Mouse (Mus musculus): ENCODE measurements around the gene 1700025C18Rik. TPM values are rescaled to one million over a fixed set of nuclear protein-coding genes. Genes with fewer than 3 reads are reported as not detected.

Gene 1700025C18Rik
- polyA plus RNA-seq, 1 experiment, result 28.7 TPM

DNA sequence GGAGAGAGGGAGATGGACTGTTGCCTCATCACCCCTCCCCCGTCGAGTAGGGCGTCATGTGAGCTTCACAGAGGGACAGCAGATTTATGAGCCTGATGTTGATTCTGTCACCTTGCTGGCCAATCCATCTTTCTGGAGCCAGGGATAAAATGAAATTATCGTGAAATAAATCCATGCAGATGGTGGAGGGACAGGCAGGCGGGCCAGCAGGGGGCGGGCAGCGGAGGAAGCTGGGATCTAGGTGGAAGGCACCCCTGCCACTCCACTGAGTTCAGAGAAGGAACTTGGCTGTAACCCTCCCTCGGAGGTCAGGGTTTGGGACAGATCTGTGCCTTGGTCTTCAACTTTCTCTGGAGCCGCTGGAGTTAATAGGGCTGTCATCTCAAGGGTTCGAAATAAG, 11.9 kb downstream of the 1700025C18Rik start:
- no peaks in the 10 kb centered on the region for H3K36me3 ChIP-seq (ENCODE audit: control insufficient read depth, insufficient read depth, low read length)
- no peak overlapping the region for H3K27ac ChIP-seq (ENCODE audit: control insufficient read depth, insufficient read depth, low read depth, low read length)
- TF ChIP-seq POLR2A (IDR thresholded peaks at IDR 0.05; ENCODE audit: control insufficient read depth, low read depth, low read length) (no peak), CTCF (IDR thresholded peaks at IDR 0.05; ENCODE audit: control insufficient read depth, insufficient read depth, insufficient replicate concordance, low read depth, low read length) (no peak)
- H3K4me3 ChIP-seq (ENCODE audit: control insufficient read depth, low read depth, low read length), result no peak overlapping the region
- no peaks in the 10 kb centered on the region for H3K4me1 ChIP-seq (ENCODE audit: control insufficient read depth, insufficient read depth, low read length)
- H3K27me3 ChIP-seq (ENCODE audit: control insufficient read depth, insufficient read depth, low read length), result no peaks in the 10 kb centered on the region

GRCm38 (mm10) chr2:165078045-165078444, 12.5 kb downstream of the 1700025C18Rik start:
- no peaks in the 10 kb centered on the region for H3K27me3 ChIP-seq (ENCODE audit: control insufficient read depth, insufficient read depth, low read length)
- H3K36me3 ChIP-seq (ENCODE audit: control insufficient read depth, insufficient read depth, low read length), result no peaks in the 10 kb centered on the region
- no peak for TF ChIP-seq CTCF (IDR thresholded peaks at IDR 0.05; ENCODE audit: control insufficient read depth, insufficient read depth, insufficient replicate concordance, low read depth, low read length)
- TF ChIP-seq POLR2A (IDR thresholded peaks at IDR 0.05; ENCODE audit: control insufficient read depth, low read depth, low read length), result no peak
- H3K4me1 ChIP-seq (ENCODE audit: control insufficient read depth, insufficient read depth, low read length), result no peaks in the 10 kb centered on the region
- no peak overlapping the region for H3K27ac ChIP-seq (ENCODE audit: control insufficient read depth, insufficient read depth, low read depth, low read length)
- H3K4me3 ChIP-seq (ENCODE audit: control insufficient read depth, low read depth, low read length), result no peak overlapping the region

- H3K27ac ChIP-seq (ENCODE audit: control insufficient read depth, insufficient read depth, low read depth, low read length), result no peak overlapping the region
- no peak for TF ChIP-seq POLR2A (IDR thresholded peaks at IDR 0.05; ENCODE audit: control insufficient read depth, low read depth, low read length)
- TF ChIP-seq CTCF (IDR thresholded peaks at IDR 0.05; ENCODE audit: control insufficient read depth, insufficient read depth, insufficient replicate concordance, low read depth, low read length), result no peak
- H3K27me3 ChIP-seq (ENCODE audit: control insufficient read depth, insufficient read depth, low read length), result no peaks in the 10 kb centered on the region
- H3K4me1 ChIP-seq (ENCODE audit: control insufficient read depth, insufficient read depth, low read length), result no peaks in the 10 kb centered on the region
- no peaks in the 10 kb centered on the region for H3K36me3 ChIP-seq (ENCODE audit: control insufficient read depth, insufficient read depth, low read length)
- no peak overlapping the region for H3K4me3 ChIP-seq (ENCODE audit: control insufficient read depth, low read depth, low read length)
Measured at GRCm38 (mm10) chr2:165077055-165077454, 13.5 kb downstream of the 1700025C18Rik start.

DNA sequence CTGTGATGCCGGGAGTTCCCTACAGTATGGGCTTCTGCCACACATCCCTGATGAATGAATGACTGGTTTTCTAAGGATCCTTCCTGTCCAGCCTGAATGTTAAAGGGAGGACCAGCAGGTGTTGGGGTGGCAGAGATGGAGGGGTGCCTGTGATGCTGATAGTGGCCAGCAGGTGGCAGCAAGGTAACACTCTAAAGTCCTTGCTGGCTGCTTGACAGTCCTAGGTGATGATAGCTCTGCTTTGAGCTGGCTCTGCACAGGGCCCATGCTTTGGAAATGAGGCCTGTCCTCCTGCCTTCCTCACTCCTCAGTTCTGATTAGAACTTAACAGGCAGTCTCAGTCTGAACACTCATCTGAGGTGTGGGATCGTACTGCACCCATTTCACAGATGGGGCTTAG, 15.6 kb downstream of the 1700025C18Rik start:
- TF ChIP-seq POLR2A (IDR thresholded peaks at IDR 0.05; ENCODE audit: control insufficient read depth, low read depth, low read length) (no peak), CTCF (IDR thresholded peaks at IDR 0.05; ENCODE audit: control insufficient read depth, insufficient read depth, insufficient replicate concordance, low read depth, low read length) (peak; percentile 96; the same call in 1 of the 2 replicates)
- no peak overlapping the region for H3K27ac ChIP-seq (ENCODE audit: control insufficient read depth, insufficient read depth, low read depth, low read length)
- H3K27me3 ChIP-seq (ENCODE audit: control insufficient read depth, insufficient read depth, low read length), result no peaks in the 10 kb centered on the region
- no peak overlapping the region for H3K4me3 ChIP-seq (ENCODE audit: control insufficient read depth, low read depth, low read length)
- H3K4me1 ChIP-seq (ENCODE audit: control insufficient read depth, insufficient read depth, low read length), result peaks cover 2% of the 10 kb centered on the region; the same call in 1 of the 2 replicates
- no peaks in the 10 kb centered on the region for H3K36me3 ChIP-seq (ENCODE audit: control insufficient read depth, insufficient read depth, low read length)

GRCm38 (mm10) chr2:165074081-165074884, 16.3 kb downstream of the 1700025C18Rik start:
- Histone ChIP-seq H3K36me3 (ENCODE audit: control insufficient read depth, insufficient read depth, low read length) (no peaks in the 10 kb centered on the region), H3K27me3 (ENCODE audit: control insufficient read depth, insufficient read depth, low read length) (no peaks in the 10 kb centered on the region), H3K4me1 (ENCODE audit: control insufficient read depth, insufficient read depth, low read length) (peaks cover 2% of the 10 kb centered on the region; the same call in 1 of the 2 replicates), H3K4me3 (ENCODE audit: control insufficient read depth, low read depth, low read length) (no peak overlapping the region), H3K27ac (ENCODE audit: control insufficient read depth, insufficient read depth, low read depth, low read length) (no peak overlapping the region)
- TF ChIP-seq CTCF (IDR thresholded peaks at IDR 0.05; ENCODE audit: control insufficient read depth, insufficient read depth, insufficient replicate concordance, low read depth, low read length) (no peak), POLR2A (IDR thresholded peaks at IDR 0.05; ENCODE audit: control insufficient read depth, low read depth, low read length) (no peak)

GRCm38 (mm10) chr2:165073381-165073781, 17.2 kb downstream of the 1700025C18Rik start:
- Histone ChIP-seq H3K4me1 (ENCODE audit: control insufficient read depth, insufficient read depth, low read length) (peaks cover 2% of the 10 kb centered on the region; the same call in 1 of the 2 replicates), H3K27me3 (ENCODE audit: control insufficient read depth, insufficient read depth, low read length) (no peaks in the 10 kb centered on the region), H3K4me3 (ENCODE audit: control insufficient read depth, low read depth, low read length) (no peak overlapping the region)

DNA sequence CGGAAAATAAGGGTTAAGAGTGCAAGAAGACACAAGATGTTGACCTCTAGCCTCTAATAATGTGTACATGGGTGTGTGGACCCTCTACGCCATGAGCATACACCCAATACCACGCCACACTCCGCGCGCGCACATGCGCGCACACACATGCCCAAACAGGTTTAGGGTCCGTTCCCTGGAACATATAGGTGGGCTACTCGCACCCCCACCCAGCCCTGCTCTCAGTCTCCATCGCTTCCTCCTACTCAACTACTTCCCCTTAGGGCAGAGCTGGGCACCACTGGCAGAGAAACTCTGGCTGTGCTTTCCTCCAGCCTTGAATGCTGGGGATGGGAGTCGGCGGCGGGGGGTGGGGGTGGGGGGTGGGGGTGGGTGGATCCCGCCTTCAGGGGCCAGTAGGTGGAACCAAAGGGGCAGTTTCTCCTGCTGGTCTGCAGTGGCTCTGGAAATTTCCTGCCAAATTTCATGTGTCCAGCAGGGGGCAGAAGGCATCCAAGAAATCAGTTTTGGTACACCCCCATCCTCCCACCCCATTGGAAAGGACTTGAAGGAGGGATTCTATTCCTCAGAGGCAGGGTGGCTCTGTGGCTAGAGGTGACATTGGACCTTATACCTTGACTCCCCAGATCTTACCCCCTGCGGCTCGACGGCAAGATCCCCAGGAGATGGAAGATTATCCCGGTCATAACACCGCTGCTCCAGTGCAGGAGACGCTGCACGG, 20.3 kb downstream of the 1700025C18Rik start:
- TF ChIP-seq POLR2A (IDR thresholded peaks at IDR 0.05; ENCODE audit: control insufficient read depth, low read depth, low read length) (no peak), CTCF (IDR thresholded peaks at IDR 0.05; ENCODE audit: control insufficient read depth, insufficient read depth, insufficient replicate concordance, low read depth, low read length) (peak; percentile 15; the same call in 1 of the 2 replicates)
- H3K4me1 ChIP-seq (ENCODE audit: control insufficient read depth, insufficient read depth, low read length), result peaks cover 2% of the 10 kb centered on the region; the same call in 1 of the 2 replicates
- no peaks in the 10 kb centered on the region for H3K36me3 ChIP-seq (ENCODE audit: control insufficient read depth, insufficient read depth, low read length)
- no peak overlapping the region for H3K27ac ChIP-seq (ENCODE audit: control insufficient read depth, insufficient read depth, low read depth, low read length)
- H3K27me3 ChIP-seq (ENCODE audit: control insufficient read depth, insufficient read depth, low read length), result no peaks in the 10 kb centered on the region
- H3K4me3 ChIP-seq (ENCODE audit: control insufficient read depth, low read depth, low read length), result no peak overlapping the region

More at GRCm38 (mm10) chr2:165073381-165073781, 17.2 kb downstream of the 1700025C18Rik start:
- no peak overlapping the region for H3K27ac ChIP-seq (ENCODE audit: control insufficient read depth, insufficient read depth, low read depth, low read length)
- H3K36me3 ChIP-seq (ENCODE audit: control insufficient read depth, insufficient read depth, low read length), result no peaks in the 10 kb centered on the region
- TF ChIP-seq POLR2A (IDR thresholded peaks at IDR 0.05; ENCODE audit: control insufficient read depth, low read depth, low read length) (no peak), CTCF (IDR thresholded peaks at IDR 0.05; ENCODE audit: control insufficient read depth, insufficient read depth, insufficient replicate concordance, low read depth, low read length) (no peak)

Data from testis, adult 2 months (tissue).